Mouse (Mus musculus): Measurements from ENCODE around the gene A630076J17Rik.

A630076J17Rik gene

GRCm38 (mm10) chr3:107230527-107230926 is at the start of gene A630076J17Rik:
Gene A630076J17Rik (plus strand): TSS chr3:107230614.
- DNase-seq (ENCODE audit: low spot score), result no peak

- no peak for DNase-seq (ENCODE audit: low spot score)
Observed at GRCm38 (mm10) chr3:107180860-107181259, 49.6 kb upstream of the A630076J17Rik start.

GRCm38 (mm10) chr3:107182756-107183155 is 47.7 kb upstream of the A630076J17Rik start, which contains the start of gene Kcna10:
Gene Kcna10 (plus strand): TSS chr3:107183056.
- DNase-seq (ENCODE audit: low spot score), result no peak

GRCm38 (mm10) chr3:107183178-107183577 is 47.2 kb upstream of the A630076J17Rik start:
- peak; percentile 33 for DNase-seq (ENCODE audit: low spot score)

- DNase-seq (ENCODE audit: low spot score), result no peak
Observed at GRCm38 (mm10) chr3:107185597-107185996, 44.8 kb upstream of the A630076J17Rik start.

GRCm38 (mm10) chr3:107187022-107187421 is 43.4 kb upstream of the A630076J17Rik start:
- DNase-seq (ENCODE audit: low spot score), result no peak

GRCm38 (mm10) chr3:107188226-107188899 is 42.1 kb upstream of the A630076J17Rik start:
- DNase-seq (ENCODE audit: low spot score), result peak; percentile 17

- DNase-seq (ENCODE audit: low spot score), result no peak
Observed at GRCm38 (mm10) chr3:107201310-107202180, 28.9 kb upstream of the A630076J17Rik start.

GRCm38 (mm10) chr3:107204413-107204812 is 26.0 kb upstream of the A630076J17Rik start:
- no peak for DNase-seq (ENCODE audit: low spot score)

- DNase-seq (ENCODE audit: low spot score), result no peak
Observed at GRCm38 (mm10) chr3:107205170-107205569, 25.2 kb upstream of the A630076J17Rik start.

- peak; percentile 80 for DNase-seq (ENCODE audit: low spot score)
Observed at GRCm38 (mm10) chr3:107205994-107206393, 24.4 kb upstream of the A630076J17Rik start.

GRCm38 (mm10) chr3:107206490-107207150 is 23.8 kb upstream of the A630076J17Rik start:
- DNase-seq (ENCODE audit: low spot score), result no peak

GRCm38 (mm10) chr3:107207625-107208253 is 22.7 kb upstream of the A630076J17Rik start:
- DNase-seq (ENCODE audit: low spot score), result no peak

- no peak for DNase-seq (ENCODE audit: low spot score)
Observed at GRCm38 (mm10) chr3:107214606-107215005, 15.8 kb upstream of the A630076J17Rik start.

GRCm38 (mm10) chr3:107216400-107217100 is 13.9 kb upstream of the A630076J17Rik start:
- DNase-seq (ENCODE audit: low spot score), result no peak

- DNase-seq (ENCODE audit: low spot score), result no peak
Observed at GRCm38 (mm10) chr3:107217101-107217480, 13.3 kb upstream of the A630076J17Rik start.

GRCm38 (mm10) chr3:107218572-107218971 is 11.8 kb upstream of the A630076J17Rik start:
- DNase-seq (ENCODE audit: low spot score), result no peak

- DNase-seq (ENCODE audit: low spot score), result no peak
Observed at GRCm38 (mm10) chr3:107221608-107222007, 8.8 kb upstream of the A630076J17Rik start, which contains the start of gene Cym. Gene Cym (minus strand): TSS chr3:107221732.

GRCm38 (mm10) chr3:107223230-107223629 is 7.2 kb upstream of the A630076J17Rik start:
- no peak for DNase-seq (ENCODE audit: low spot score)

- DNase-seq (ENCODE audit: low spot score), result no peak
Observed at GRCm38 (mm10) chr3:107225820-107226219, 4.6 kb upstream of the A630076J17Rik start.

GRCm38 (mm10) chr3:107229221-107229620 is 1.2 kb upstream of the A630076J17Rik start:
- DNase-seq (ENCODE audit: low spot score), result no peak
